Mouse (Mus musculus): ENCODE data around the gene Dnajc2. TPM values are rescaled to one million over a fixed set of nuclear protein-coding genes. Genes with fewer than 3 reads are reported as not detected.
A peak's percentile ranks its signal among the peaks of the same experiment; 100 is the strongest.

Gene Dnajc2
- polyA plus RNA-seq, 1 experiment from 2014 or later = 103 TPM

GRCm38 (mm10) chr5:21802907-21803306, 17.9 kb upstream of the Dnajc2 start:
- 93% methylated on average over 9 of the region's 9 CpGs for WGBS

GRCm38 (mm10) chr5:21792166-21792565, 7.1 kb upstream of the Dnajc2 start:
- Histone ChIP-seq H3K27ac (ENCODE audit: low read depth, low read length) (no peak overlapping the region), H3K4me2 (no peak overlapping the region), H3K9me3 (ENCODE audit: control insufficient read depth, low read length) (no peaks in the 10 kb centered on the region), H3K9ac (ENCODE audit: low read length) (no peak overlapping the region), H3K27me3 (ENCODE audit: control insufficient read depth, insufficient read depth, low read length) (no peaks in the 10 kb centered on the region), H3K4me3 (ENCODE audit: low read depth, low read length) (no peak overlapping the region), H3K4me1 (ENCODE audit: control insufficient read depth, insufficient read depth, low read length) (peaks cover 8% of the 10 kb centered on the region; the same call in 1 of the 2 replicates), H3K36me3 (ENCODE audit: control insufficient read depth, insufficient read depth, low read length) (peaks cover 4% of the 10 kb centered on the region; the same call in 1 of the 2 replicates)
- ATAC-seq (ENCODE audit: low FRiP score) (no peak), DNase-seq (ENCODE audit: low spot score, missing footprints) (peak; percentile 28)

More at GRCm38 (mm10) chr5:21802907-21803306, 17.9 kb upstream of the Dnajc2 start:
- Histone ChIP-seq H3K36me3 (ENCODE audit: control insufficient read depth, insufficient read depth, low read length) (peaks cover 16% of the 10 kb centered on the region; the same call in 1 of the 2 replicates), H3K4me2 (no peak overlapping the region), H3K9me3 (ENCODE audit: control insufficient read depth, low read length) (no peaks in the 10 kb centered on the region), H3K4me1 (ENCODE audit: control insufficient read depth, insufficient read depth, low read length) (no peaks in the 10 kb centered on the region), H3K27me3 (ENCODE audit: control insufficient read depth, insufficient read depth, low read length) (no peaks in the 10 kb centered on the region), H3K9ac (ENCODE audit: low read length) (no peak overlapping the region), H3K27ac (ENCODE audit: low read depth, low read length) (no peak overlapping the region), H3K4me3 (ENCODE audit: low read depth, low read length) (no peak overlapping the region)
- DNase-seq (ENCODE audit: low spot score, missing footprints) = no peak
- no peak for ATAC-seq (ENCODE audit: low FRiP score)

DNA sequence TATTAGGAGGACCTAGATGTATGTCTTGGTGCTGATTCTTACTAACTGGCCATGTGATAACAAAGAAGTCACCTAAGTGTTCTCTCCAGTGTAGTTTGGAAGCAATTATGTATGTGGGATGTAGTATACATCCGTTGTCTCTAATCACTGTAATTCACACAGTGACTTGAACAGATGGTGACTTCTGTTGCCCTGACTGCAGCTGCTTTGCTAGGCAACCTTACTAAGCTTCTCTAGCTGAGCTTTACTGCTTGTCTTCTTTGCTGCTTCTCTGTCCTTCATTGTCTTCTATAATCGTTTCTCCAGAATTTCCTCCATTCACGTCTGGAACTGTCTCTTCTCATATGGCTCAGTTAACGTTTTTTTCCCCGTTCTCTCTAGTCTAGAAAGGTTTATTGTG, 4.0 kb upstream of the Dnajc2 start:
- WGBS = 82% methylated on average over 5 of the region's 5 CpGs
- H3K4me3 ChIP-seq (ENCODE audit: low read depth, low read length) = no peak overlapping the region
- H3K9me3 ChIP-seq (ENCODE audit: control insufficient read depth, low read length) = no peaks in the 10 kb centered on the region
- ATAC-seq (ENCODE audit: low FRiP score) = no peak
- H3K27ac ChIP-seq (ENCODE audit: low read depth, low read length) = no peak overlapping the region
- no peak overlapping the region for H3K9ac ChIP-seq (ENCODE audit: low read length)
- peaks cover 9% of the 10 kb centered on the region; the same call in 1 of the 2 replicates for H3K4me1 ChIP-seq (ENCODE audit: control insufficient read depth, insufficient read depth, low read length)
- DNase-seq (ENCODE audit: low spot score, missing footprints) = no peak
- no peak overlapping the region for H3K4me2 ChIP-seq
- no peaks in the 10 kb centered on the region for H3K27me3 ChIP-seq (ENCODE audit: control insufficient read depth, insufficient read depth, low read length)
- 0 out of 2 replicates have a peak, but pooled peaks cover 2% of the 10 kb centered on the region for H3K36me3 ChIP-seq (ENCODE audit: control insufficient read depth, insufficient read depth, low read length)

DNA sequence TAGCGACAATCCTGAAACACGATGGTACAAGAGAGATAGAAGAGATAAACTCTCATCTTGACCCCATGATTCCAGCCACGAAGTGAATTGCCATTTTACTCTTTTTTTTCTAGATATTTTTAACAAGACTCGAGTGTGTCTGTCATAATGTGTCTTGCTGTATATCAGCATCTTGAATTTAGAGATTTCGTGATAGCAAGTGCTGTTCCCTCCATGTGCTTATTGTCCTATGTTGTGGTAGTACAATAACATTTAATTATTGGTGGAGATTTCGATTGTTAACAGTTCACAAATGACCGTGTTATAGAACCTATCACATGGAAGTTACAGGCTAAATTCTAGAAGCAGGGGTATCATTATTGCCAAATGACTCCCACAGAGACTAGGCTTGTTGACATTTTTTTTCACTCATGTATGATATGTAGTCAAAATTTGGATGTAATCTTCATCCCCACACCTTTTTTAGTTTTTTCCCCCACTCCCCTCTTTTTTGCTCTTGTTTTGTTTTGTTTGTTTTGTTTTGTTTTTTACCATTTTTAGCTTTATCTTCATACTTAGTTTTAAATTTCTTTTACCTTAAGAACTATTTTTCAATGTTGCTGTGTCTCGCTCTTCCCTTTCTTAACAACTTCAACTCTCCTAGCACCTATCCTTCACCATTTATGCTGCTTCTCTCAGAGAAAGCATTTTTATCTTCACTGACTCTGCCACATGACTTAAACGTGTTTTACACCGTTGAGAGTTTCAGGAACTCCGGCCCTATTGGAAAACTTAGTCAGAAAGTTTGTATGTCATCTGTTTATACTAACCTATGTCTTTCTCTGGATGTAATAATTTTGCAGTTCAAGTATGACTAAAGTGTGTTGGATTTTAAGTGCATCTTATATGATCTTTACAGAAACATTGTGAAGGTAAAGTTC, 2.4 kb upstream of the Dnajc2 start:
- WGBS = 40% methylated on average over 11 of the region's 11 CpGs
- Histone ChIP-seq H3K4me1 (ENCODE audit: control insufficient read depth, insufficient read depth, low read length) (peaks cover 11% of the 10 kb centered on the region; the same call in 1 of the 2 replicates), H3K27ac (ENCODE audit: low read depth, low read length) (no peak overlapping the region), H3K36me3 (ENCODE audit: control insufficient read depth, insufficient read depth, low read length) (peaks cover 2% of the 10 kb centered on the region; the same call in 1 of the 2 replicates), H3K9me3 (ENCODE audit: control insufficient read depth, low read length) (no peaks in the 10 kb centered on the region), H3K4me3 (ENCODE audit: low read depth, low read length) (peak overlapping the region; percentile 66), H3K9ac (ENCODE audit: low read length) (peak overlapping the region; percentile 80), H3K4me2 (peak overlapping the region; percentile 77), H3K27me3 (ENCODE audit: control insufficient read depth, insufficient read depth, low read length) (no peaks in the 10 kb centered on the region)
- ATAC-seq (ENCODE audit: low FRiP score) (no peak), DNase-seq (ENCODE audit: low spot score, missing footprints) (no peak)

DNA sequence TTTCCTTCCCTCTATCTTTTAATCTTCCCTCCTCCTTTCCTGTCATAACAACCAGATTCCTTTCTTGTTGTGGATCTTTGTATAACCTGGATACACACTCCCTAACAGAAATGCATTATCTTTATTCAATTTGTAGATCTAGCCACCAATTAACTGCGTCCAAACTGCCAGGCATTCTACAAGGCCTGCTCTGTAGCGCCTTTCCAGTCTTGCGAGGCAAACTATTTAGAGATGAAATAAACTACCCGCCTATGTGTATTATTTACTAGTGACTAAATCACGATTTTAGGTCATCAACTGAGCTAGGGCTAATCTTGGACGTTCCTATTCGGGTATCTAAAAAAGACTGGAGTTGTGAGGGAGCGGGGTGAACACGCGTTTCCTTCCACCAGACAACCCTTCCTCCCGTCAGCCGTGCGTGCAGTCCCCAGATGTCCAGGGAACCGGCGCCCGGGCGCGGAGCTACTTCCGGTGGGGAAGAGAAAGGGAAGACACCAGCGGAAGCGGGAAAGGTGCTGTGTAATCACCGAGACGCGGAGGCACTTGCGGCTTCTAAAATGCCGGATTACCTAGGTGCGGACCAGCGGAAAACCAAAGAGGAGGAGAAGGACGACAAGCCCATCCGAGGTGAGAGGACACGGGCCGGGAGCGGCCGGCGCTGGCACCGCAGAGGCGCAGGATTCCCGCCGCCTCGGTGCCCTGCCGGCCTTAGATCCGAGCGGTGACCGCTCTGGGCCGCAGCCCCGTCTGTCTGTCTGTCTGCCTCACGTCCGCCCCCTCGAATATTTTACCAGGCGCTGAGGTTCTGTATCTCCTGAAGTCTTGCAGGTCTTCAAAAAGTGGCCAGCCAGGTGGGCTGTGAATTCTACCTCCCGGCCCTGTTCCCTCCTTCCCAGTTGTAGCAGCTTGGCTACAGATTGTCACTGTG, 1.5 kb upstream of the Dnajc2 start:
- DNase-seq (ENCODE audit: low spot score, missing footprints) (peak; percentile 99), ATAC-seq (ENCODE audit: low FRiP score) (peak; percentile 81)
- H3K9ac ChIP-seq (ENCODE audit: low read length) = peak overlapping the region; percentile 80
- peak overlapping the region; percentile 77 for H3K4me2 ChIP-seq
- H3K27me3 ChIP-seq (ENCODE audit: control insufficient read depth, insufficient read depth, low read length) = no peaks in the 10 kb centered on the region
- H3K9me3 ChIP-seq (ENCODE audit: control insufficient read depth, low read length) = no peaks in the 10 kb centered on the region
- 3% methylated on average over 48 of the region's 51 CpGs for WGBS
- peaks cover 7% of the 10 kb centered on the region; the same call in 1 of the 2 replicates for H3K36me3 ChIP-seq (ENCODE audit: control insufficient read depth, insufficient read depth, low read length)
- H3K4me3 ChIP-seq (ENCODE audit: low read depth, low read length) = peak overlapping the region; percentile 66
- peak overlapping the region; percentile 32 for H3K27ac ChIP-seq (ENCODE audit: low read depth, low read length)
- H3K4me1 ChIP-seq (ENCODE audit: control insufficient read depth, insufficient read depth, low read length) = peaks cover 11% of the 10 kb centered on the region; the same call in 1 of the 2 replicates

DNA sequence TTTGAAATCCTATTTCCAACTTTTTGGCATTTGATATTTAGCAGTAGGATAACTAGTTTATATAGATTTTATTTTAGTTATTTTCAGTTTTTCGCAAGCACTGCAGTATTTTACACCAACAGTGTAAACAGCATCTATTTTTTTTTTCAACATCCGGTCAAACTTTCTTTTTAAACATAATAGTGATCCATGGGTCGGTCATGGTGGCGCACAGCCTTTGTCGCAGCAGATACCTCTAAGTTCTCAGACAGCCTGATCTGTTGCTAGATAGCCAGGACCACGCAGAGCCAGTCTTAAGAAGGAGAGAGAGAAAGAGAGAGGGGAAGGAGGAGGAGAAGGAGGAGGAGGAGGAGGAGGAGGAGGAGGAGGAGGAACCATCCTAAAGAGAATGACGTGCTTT, 725 bp upstream of the Dnajc2 start:
- no peak overlapping the region for H3K27ac ChIP-seq (ENCODE audit: low read depth, low read length)
- H3K36me3 ChIP-seq (ENCODE audit: control insufficient read depth, insufficient read depth, low read length) = peaks cover 14% of the 10 kb centered on the region
- no peak overlapping the region for H3K4me2 ChIP-seq
- 75% methylated on average over 7 of the region's 7 CpGs for WGBS
- peaks cover 11% of the 10 kb centered on the region; the same call in 1 of the 2 replicates for H3K4me1 ChIP-seq (ENCODE audit: control insufficient read depth, insufficient read depth, low read length)
- H3K27me3 ChIP-seq (ENCODE audit: control insufficient read depth, insufficient read depth, low read length) = no peaks in the 10 kb centered on the region
- ATAC-seq (ENCODE audit: low FRiP score) = no peak
- DNase-seq (ENCODE audit: low spot score, missing footprints) = no peak
- H3K4me3 ChIP-seq (ENCODE audit: low read depth, low read length) = no peak overlapping the region; the same call in 1 of the 2 replicates
- H3K9ac ChIP-seq (ENCODE audit: low read length) = no peak overlapping the region
- H3K9me3 ChIP-seq (ENCODE audit: control insufficient read depth, low read length) = no peaks in the 10 kb centered on the region

DNA sequence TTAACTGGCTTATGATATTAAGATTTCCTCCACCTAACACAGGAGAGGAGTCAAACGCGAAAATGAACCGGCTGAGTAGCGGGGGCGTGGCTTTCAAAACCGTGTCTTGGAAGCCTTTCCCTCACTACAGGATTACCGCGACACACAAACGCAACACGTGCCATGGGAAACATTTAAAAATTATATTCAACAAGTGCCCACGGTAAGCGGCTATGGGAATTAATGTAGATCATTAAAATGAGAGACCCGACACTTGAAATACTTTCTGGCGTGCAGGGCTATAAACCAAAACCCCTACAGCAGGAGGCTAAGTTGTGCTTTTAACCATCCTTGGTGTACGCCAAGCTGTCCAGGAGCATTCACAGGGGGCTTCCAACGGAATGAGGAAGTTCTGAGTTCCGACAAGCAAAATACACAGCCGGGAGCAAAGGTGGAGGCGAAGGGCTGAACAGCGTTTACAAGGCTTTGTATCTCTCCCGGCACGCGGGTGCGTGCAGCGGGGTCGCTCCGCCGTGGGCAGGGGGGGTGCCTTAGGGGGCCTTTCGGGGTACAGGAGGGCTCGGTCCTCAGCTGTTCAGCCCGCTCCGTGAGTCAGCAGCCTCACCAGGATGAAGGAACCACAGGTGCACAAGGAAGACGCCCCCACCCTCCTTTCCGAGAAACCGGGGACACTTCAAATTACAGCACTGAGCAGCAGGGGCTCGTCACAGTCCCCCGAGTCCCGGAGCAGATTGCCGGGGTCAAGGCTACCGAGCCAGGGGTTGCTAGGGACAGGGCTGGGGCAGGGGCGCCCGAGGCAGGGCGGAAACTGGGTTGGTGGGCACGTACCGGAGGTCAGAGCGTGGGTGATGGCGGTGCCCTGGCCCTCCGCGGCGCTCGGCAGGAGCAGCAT, 644 bp downstream of the Dnajc2 start:
- H3K9ac ChIP-seq (ENCODE audit: low read length) = peak overlapping the region; percentile 67
- WGBS = 1% methylated on average over 51 of the region's 51 CpGs
- peak; percentile 93 for DNase-seq (ENCODE audit: low spot score, missing footprints)
- peak overlapping the region; percentile 93 for H3K4me3 ChIP-seq (ENCODE audit: low read depth, low read length)
- H3K27me3 ChIP-seq (ENCODE audit: control insufficient read depth, insufficient read depth, low read length) = no peaks in the 10 kb centered on the region
- peak overlapping the region; percentile 91 for H3K4me2 ChIP-seq
- peak; percentile 83 for ATAC-seq (ENCODE audit: low FRiP score)
- peak overlapping the region; percentile 54; the same call in 1 of the 2 replicates for H3K27ac ChIP-seq (ENCODE audit: low read depth, low read length)
- no peaks in the 10 kb centered on the region for H3K9me3 ChIP-seq (ENCODE audit: control insufficient read depth, low read length)
- H3K36me3 ChIP-seq (ENCODE audit: control insufficient read depth, insufficient read depth, low read length) = peaks cover 20% of the 10 kb centered on the region
- H3K4me1 ChIP-seq (ENCODE audit: control insufficient read depth, insufficient read depth, low read length) = peaks cover 11% of the 10 kb centered on the region; the same call in 1 of the 2 replicates

DNA sequence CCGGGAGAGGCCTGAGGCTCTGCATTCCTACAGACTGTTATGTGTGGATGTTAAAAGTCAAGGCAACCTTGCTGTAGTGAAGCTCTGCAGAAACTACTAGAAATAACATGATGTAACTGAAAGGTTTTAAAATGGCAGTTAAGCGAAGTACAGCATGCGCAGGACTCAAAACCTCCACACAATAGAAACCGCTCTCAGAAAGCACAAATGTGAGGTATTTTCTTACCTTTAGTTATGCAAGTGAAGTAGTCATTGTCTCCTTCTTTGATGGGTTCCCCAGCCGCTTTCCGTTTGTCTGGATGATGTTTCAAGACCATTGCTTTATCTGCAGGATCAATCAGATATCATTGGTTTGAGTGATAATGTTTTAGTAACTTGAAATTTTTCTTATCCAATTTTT, 8.6 kb downstream of the Dnajc2 start:
- Histone ChIP-seq H3K9me3 (ENCODE audit: control insufficient read depth, low read length) (no peaks in the 10 kb centered on the region), H3K9ac (ENCODE audit: low read length) (no peak overlapping the region), H3K4me3 (ENCODE audit: low read depth, low read length) (no peak overlapping the region), H3K27ac (ENCODE audit: low read depth, low read length) (no peak overlapping the region), H3K36me3 (ENCODE audit: control insufficient read depth, insufficient read depth, low read length) (peaks cover 22% of the 10 kb centered on the region), H3K4me2 (no peak overlapping the region), H3K4me1 (ENCODE audit: control insufficient read depth, insufficient read depth, low read length) (no peaks in the 10 kb centered on the region), H3K27me3 (ENCODE audit: control insufficient read depth, insufficient read depth, low read length) (no peaks in the 10 kb centered on the region)
- DNase-seq (ENCODE audit: low spot score, missing footprints) = peak; percentile 8
- no peak for ATAC-seq (ENCODE audit: low FRiP score)
- WGBS = 92% methylated on average over 6 of the region's 6 CpGs
